Mouse (Mus musculus): ENCODE data around the gene Lta.

The Lta gene

DNA sequence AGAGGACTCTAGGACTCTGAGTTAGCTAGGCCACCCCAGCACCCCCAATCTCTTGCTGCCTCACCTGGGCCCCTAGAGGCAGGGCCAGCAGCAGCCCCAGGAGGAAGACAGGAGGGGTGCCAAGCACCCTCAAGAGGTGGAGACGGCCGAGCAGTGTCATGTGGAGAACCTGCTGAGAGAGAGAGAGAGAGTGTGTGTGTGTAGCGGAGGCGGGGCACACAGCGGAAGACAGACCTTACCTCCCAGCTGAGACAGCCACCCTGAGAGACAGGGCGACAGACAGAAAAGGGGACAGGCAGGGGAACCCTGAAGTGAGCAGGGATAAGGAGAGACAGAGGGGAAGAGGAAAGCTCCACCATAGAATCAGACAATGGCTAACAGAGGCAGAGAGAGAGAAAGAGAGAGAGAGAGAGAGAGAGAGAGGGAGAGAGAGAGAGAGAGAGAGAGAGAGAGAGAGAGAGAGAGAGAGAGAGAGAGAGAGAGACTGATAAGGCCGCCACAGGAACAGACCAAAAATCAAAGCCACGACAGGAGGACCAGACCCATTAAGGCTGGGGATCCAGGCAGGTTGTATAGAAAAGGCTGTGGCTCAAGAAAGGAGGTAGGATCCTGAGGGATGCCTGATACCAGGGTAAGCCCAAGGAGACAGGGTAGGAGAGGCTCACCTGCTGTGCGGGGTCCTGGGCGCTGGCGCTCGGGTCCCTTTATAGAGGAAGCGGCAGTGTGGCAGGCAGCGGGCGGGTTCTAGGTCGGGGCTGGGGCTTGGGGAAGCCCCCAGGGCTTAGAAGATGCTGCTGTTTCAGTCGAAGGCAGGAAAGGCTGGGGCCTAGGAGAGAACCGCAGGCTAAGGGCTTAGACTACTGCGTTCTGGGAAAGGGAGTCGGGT, at the start of gene Lta:
TSS of gene Lta (minus strand) at position 858 of the 886 bp plus-strand sequence.
- DNase-seq: no peak

DNA sequence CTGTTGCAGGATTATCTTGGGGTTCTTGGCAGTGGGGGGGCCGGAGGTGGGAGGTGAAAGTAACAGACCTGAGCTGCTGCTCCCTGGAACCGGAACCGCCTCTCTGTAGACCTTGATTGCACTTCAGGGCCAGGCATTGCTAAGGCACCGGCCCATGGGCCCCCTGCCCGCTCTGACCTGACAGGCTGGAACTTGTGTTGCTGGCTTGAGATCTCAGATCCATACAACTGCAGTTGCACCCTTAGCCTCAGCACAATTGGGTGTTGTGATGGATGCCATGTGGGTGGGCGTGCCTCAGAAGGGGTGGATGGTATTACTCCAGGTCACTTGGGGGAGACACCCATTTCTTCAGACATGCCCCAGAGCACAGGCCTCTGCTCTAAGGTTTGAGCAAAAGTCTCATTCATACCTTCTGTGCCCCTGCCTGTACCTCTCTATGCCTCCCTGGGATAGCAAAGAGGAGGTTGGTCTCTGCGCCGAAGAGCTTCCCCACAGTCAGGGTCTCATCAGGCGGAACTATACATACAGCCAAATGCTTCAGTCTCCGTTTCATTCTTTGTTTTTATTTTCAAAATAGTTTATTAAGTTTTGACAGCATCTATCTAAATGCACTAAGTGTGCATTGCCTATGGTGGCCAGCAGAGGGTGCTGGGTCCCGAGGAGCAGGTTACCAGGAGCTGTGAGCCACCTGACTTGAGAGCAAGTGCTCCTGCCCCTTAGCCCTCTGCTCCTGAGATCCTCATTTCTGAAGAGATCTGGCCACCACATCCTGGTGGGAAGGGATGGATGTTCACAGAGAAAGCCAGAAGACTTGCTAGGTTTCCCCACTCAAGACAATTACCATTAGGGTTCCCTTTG, 49.3 kb upstream of the Lta start:
- peak; percentile 82 for DNase-seq

DNA sequence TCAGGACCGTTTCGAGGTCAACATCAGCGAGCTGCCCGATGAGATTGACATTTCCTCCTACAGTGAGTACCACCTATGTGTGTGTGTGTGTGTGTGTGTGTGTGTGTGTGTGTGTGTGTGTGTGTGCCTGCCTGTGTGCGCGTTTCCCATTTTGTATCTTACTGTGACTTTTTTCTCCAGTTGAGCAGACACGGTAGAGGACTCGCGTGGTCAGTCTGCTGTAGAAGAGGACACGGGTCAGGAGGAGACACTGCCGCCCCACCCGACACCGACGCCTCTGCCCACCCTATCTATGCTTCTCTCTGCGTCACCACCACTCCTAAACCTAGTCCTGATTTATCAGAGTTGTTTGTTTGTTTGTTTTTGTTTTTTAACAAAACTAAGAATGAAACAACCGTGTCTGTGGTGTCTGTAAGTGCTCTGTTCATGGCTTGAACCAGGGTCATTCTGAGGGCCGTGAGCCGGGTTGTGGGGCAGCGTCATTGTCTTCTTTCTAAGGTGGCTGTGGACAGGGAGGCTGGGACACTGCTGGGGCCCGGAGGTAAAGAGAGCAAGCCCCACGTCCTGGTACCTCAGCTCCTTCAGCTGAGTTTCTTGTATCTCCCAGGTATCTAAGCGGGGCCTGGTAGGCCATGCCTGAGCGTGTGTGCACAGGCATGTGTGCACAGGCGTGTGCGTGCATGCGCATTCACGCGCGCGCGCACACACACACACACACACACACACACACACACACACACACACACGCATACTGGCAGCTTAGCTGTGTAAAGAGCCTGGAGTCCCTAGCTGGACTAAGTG, 48.3 kb upstream of the Lta start:
- DNase-seq: no peak

DNA sequence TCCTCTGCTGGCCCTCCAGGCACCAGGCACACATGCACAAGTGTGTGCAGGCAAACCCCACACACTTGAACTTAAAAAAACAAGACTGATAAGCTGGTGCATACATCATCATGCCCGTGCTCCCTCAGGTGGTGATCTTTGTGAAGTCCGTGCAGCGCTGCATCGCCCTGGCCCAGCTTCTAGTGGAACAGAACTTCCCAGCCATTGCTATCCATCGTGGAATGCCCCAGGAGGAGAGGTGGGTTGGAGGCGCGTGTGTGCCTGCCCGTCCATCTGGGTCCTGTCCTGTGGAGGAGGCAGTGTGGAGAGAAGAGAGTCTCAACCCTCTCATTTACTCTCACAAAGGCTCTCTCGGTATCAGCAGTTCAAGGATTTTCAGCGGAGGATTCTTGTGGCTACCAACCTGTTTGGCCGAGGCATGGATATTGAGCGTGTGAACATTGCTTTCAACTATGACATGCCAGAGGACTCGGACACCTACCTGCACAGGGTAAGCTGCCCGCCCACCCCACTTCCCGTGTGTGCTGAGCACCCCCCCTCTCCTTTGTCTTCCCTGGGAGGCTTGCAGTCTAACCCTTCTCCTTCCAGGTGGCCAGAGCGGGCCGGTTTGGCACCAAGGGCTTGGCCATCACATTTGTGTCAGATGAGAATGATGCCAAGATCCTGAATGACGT, 47.6 kb upstream of the Lta start:
- no peak for DNase-seq

DNA sequence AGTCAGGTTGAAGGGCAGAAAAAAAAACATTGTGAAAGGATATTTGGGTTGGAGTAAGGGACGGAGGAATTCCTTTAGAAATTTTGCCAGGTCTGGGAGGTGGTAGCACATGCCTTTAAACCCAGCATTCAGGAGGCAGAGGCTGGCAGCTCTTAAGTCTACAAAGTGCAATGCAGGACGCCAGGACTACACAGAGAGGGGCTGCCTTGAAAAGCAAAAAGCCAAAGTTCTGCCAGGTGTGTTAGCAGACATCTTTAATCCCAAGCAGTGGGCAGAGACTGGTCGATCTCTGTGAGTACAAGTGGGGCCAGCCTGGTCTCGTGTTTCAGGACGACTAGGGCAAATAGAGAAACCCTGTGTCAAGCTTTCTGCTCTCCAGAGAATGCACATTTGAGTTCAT, 46.8 kb upstream of the Lta start:
- DNase-seq: no peak

DNA sequence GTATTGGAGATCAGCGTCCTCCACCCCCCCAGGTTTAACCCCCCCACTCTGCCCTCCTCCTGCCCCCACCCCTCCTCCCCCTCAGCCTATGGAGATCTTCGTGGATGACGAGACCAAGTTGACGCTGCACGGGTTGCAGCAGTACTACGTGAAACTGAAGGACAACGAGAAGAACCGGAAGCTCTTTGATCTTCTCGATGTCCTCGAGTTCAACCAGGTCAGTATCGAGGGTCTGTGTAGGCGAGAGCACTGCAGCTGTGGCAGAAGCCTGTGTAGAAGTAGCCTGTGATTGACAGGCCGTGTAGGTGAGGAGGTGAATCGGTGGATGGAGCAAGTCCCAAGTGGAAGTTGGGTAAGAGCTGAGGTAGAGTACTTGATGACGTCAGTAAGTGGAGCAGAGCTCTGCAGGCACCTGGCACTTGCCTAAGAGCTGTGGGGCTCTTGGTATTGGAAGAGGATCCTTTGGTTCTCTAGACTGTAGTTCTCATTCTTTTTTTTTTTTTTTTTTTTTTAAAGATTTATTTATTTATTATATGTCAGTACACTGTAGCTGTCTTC, 46.1 kb upstream of the Lta start:
- no peak for DNase-seq

DNA sequence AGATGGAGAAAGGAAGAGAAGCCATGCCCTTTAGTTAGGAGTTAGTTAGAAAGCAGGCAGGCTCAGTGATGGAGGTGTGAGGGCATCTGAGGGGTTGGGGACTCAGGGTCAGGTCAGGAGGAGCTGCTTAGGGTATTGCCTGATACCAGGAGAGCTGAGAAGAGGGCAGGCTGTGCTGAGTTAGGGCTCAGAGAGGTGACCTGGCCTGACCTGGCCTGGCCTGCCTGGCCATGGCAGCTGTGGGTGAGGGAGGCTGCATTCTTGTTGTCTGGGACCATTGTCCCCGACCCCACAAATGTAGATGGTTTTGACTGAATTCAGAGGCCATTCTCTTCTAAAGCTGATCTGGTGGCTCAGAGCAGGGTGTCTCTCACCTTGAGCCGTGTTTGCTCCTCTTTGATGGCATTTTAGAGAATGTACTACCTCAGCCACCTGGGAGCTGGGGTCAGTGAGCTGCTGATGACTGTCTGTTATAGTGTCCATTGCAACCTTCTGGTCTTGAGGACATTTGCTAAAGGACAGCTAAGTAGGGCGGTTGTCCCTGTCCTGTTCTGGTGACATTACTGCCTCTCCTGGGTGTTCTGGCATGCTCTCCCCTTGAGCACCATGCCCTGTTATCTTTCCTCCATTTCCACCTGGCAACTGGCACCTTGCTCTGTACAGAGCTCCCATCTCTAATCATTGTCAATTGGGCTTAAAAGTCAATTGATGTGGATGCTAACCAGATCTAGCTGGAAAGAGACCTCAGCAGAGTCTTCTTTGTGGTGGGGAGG, 45.4 kb upstream of the Lta start:
- no peak for DNase-seq

DNA sequence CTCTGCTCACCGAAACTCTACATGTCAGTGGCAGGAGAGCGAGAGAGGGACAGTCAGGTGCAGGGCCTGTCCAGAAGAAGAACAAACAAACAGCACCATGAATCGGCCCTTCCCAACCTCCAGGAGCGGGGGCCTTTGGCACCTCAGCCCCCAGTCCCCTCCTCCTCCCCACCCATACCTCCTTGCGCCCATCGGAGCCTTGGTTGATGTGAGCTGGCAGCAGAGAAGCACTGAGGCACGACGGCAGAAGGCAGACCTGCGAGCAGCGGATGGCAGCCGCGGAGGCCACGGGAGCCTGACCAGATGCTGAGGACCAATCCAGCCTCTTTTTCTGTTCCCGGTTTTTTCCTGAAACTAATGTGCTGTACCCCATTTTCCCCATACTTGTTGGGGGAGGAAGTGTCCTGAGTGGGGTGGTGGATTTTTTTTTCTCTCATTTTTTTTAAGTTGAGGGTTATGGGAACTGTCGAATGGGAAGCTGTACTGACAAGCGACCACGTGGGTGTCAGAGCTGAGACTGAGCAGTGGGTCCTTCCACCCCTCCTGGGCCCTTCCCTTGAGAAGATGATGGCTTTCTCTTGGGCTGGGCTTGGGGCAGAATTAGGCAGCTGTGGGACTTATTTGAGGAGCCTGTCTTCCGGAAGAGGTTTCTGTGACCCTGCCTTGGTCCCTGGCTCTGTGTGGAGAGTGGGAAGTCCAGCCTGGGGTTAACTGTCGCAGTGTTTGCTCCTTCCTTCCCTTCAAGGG, 44.5 kb upstream of the Lta start:
- no peak for DNase-seq

DNA sequence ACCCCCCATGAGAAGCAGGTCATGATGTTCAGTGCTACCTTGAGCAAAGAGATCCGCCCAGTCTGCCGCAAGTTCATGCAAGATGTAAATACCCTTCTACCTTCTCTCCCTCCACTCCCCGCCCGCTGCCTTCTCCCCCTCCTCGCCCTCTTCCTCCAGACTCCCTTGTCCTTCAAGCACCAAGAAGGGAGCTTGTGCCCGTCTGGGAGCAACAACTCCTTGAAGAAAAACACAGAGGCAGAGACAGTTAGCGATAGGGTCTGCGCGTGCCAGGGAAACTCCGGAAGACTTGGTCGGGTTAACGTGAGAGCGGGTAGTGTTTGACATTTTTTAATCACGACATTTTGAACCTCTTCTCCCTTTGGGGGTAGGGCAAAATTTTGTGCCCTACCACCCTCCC, 43.8 kb upstream of the Lta start:
- no peak for DNase-seq

DNA sequence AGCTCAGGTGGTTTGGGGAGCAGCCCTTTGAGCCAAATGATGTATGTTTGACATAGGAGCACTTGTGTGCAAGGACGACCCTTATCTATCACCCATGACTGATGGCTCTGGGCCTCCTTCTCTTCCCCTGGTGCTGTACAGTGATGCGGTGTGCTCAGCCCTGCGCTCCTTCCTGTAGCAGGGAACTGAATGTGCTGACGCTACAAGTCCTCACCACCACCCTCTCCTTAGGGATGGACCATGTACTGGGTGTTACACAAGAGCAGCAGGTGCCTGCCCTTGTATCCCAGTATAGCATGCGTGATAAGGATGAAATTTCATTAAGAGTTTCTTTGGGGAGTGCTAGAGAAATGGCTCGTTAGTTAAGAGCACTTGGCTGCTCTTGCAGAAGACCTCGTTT, 42.0 kb upstream of the Lta start:
- no peak for DNase-seq

DNA sequence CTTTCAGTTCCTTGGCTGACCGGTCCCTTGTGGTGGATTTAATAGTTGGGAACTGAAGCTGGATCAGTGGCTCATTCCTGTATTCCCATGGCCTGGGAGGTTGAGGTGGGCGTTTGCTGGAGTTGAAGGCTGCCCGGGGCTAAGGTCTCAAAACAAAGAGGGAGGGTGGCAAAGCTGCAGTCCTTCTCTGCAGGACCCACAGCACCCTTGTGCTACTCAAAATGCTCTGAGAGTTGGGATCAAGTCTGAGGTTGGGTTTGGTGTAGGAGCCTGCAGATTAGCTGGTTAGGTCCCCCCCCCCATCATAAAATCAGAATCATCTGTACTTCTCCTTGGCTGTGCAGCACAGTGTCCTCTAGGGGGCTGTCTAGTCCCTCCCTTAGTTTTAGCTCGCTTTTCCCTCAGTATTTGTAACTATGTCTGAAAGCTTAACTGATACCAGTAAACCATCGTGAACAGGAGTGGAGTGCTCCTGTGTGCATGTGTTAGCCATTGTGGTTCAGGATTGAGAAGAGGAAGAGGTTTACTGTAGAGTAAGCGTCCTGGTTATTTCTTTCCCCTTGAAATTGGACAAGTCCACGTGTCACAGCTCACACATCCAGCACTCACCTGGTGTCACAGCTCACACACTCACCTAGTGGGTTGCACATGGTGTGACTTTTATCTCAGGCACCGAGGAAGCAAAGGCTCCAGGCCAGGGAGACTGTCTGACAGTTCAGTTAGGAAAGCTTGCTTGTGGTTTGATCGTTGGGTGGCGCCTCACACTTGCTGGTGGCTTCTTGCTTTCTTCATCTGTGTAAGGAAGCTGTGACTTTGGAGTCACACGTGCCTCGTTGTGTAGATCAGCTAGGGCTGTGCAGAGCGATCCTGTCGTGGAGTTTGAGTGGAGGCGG, 40.8 kb upstream of the Lta start:
- no peak for DNase-seq

DNA sequence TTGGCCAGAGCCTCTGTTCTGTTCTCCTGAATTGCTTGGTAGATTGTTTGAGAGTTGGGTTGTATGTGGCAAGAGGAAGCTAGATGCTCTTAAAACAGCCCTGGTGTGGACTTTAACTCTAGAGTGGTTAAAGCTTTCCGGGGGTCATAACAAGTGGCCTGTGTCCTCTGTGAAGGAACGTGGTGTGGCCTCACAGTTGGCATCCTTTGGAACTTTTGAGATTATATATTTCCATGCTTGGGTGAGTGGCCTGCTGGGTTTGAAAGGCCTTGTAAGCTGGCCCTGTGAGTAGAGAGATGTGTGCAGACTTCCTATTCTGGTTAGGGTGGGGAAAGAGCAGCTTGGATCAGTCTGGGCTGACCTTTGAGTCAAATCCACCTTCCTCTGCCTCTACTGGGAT, 39.8 kb upstream of the Lta start:
- DNase-seq: no peak

DNA sequence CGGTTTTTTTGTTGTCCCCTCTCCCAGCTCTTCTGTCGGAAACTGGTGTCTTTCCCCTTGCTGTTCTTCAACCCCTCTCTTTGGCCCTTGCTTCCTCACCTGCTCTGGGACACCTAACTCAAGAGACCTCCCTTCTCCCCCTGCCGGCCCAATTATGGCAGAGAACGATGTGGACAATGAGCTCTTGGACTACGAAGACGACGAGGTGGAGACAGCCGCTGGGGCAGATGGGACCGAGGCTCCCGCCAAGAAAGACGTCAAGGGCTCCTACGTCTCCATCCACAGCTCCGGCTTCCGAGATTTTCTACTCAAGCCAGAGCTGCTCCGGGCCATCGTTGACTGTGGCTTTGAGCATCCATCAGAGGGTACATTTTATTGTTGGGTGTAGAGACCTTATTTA, 37.9 kb upstream of the Lta start:
- DNase-seq: peak; percentile 79

DNA sequence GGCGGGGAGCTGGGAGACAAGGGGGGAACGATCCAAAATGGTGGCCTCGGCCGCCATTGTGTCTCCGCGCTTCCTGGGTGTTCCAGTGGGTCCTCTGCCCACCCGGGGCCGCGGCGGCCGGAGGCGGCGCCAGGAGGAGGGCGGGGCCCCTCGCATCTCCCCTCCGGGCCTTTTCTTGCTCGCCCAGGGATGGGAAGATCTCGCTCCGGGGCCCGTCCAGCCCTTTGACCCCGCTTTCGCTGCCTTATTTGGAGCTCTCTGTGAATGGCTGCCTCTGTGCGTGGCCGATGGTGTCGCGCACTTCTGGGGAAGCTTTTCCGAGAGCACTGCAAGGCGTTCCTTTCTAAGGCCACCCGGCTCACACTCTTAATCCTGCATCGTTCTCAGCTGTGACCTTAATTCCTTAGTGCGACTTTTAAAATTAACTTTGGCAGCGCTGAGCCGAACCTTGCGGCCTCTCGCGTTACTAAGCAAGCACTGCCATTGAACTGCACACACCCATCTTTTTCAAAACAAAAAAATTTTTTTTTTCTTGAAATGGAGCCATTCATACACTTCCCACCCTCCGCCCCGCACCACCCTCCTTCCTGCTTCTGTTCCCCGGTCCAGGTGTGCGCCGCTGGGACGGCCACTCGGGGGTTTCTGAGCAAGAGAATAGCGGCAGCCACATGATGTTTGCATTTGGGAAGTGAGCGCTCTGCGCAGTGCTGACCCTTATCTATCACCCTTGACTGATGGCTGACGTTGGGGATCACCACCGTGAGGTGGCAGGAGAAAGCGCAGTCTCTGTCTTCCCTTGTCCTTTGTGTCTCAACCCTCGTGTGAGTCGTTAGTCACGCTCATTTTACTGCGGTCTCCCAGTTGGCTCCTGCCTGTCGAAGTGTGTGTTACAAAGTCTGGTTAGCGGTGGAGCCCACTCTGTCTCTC, 37.1 kb upstream of the Lta start:
- DNase-seq: peak; percentile 85

DNA sequence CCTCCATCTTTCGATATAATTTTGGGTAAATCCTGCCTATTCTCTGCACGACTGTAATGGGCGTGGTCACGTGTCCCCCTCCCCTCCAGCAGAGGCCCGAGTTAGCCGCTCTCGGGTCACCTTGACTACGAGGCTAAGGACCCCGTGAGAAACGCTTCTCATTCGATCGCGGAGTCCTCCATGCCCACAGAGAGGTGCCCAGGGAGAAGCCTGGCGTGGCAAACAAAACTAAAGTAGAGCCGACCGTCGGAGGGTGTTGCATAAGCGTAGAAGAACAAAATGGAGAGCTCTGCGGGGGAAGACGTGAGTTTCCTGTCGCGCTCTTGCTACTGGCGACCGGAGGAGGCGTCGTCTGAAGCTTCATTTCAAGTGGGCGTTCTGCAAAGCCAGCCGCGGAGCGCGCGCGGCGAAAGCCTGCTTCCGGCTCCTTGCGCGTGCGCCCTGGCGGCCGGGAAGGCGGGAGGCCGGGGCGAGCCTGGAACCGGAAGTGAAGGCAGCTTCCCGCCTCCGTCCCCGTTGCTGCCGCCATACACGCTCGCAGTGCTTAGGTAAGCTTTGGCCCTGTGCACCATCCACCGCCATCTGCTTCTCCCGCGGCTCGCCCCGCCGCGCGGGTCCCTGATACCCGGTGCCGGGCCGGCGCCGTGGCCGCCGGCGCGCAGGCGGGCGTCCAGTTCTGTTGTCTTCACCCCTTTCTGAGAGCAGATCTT, 36.3 kb upstream of the Lta start, which contains the start of gene Ddx39b:
TSS of gene Ddx39b (plus strand) at position 442 of the 710 bp plus-strand sequence.
- peak; percentile 97 for DNase-seq

DNA sequence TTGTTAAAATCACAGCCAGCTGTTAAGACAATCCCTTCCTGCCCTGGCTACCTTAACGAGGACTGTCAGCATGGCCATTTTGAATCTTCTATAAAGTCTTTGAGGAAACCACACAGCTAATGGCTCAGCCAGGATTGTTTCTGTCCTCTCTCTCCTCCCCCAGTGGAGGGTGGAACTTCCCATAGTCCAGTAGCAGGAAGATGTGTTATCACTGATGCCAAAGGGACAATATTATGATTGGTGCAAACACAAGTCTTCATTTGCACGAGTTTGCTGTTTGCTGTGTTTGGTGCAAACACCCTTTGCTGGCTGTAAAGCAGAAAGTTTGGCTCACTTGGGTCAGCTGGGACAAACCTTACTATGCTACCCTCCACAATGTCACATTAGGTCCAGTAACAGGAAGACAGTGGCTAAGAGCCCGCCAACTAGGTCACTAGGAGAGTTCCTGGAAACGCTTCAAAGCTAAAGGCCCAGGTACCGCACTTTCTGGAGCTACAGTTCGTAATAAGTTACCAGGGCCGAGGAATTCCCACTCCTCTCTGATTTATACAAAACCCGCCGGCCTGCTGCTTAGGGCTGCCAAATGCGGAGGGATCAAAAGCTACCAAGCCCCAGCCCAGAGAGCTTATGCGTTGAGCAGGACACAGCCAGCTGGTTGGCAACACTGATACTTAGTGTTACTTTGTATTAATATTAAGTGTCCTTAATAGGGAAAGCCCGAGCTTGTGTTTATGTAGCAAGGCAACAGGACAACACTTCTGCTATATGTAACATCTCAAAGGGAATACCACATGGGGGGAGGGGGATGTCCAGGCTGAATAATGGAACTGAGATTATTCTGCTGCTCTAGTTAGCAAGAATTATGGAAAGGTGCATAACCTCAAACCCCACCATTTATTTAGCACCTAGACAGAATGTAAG, 35.5 kb upstream of the Lta start:
- DNase-seq: peak; percentile 55
